Mouse (Mus musculus) forebrain, postnatal 0 days (tissue): Measurements from ENCODE around the gene Gprc5c. TPM values are rescaled to one million over a fixed set of nuclear protein-coding genes. Genes with fewer than 3 reads are reported as not detected.

ENCODE experiments used
- ATAC-seq: fragments of 200-750 bp; cut with Nextera tagmentation; 2 replicates; pipeline ENCODE4 v1.8.0; 2017; ENCODE audit warnings: mild to moderate bottlenecking, moderate library complexity
- DNase-seq: peaks from one replicate; pipeline ENCODE4 v3.0.0-alpha.2; 2015
- H3K27ac ChIP-seq: fragments of 300-500 bp; sonication (generic); 2 replicates; pipeline ENCODE4 v1.5.1; 2014; ENCODE audit warnings: low read depth, mild to moderate bottlenecking, antibody characterized with exemption, low read length, moderate library complexity, mixed read lengths
- H3K27me3 ChIP-seq: fragments of 300-500 bp; sonication (generic); 2 replicates; pipeline ENCODE4 v1.6.1; 2014; ENCODE audit warnings: mild to moderate bottlenecking, low read length, mixed read lengths; ENCODE audit not compliant: insufficient read depth
- H3K36me3 ChIP-seq: fragments of 300-500 bp; sonication (generic); 2 replicates; pipeline ENCODE4 v1.6.1; 2014; ENCODE audit warnings: mild to moderate bottlenecking, moderate library complexity; ENCODE audit not compliant: insufficient read depth
- H3K4me1 ChIP-seq: fragments of 300-500 bp; sonication (generic); 2 replicates; pipeline ENCODE4 v1.6.1; 2014; ENCODE audit warnings: antibody characterized with exemption; ENCODE audit not compliant: insufficient read depth
- H3K4me2 ChIP-seq: fragments of 300-500 bp; sonication (generic); 2 replicates; pipeline ENCODE4 v1.6.1; 2014; ENCODE audit warnings: low read depth, mild to moderate bottlenecking, moderate library complexity
- H3K4me3 ChIP-seq: fragments of 300-500 bp; sonication (generic); 2 replicates; pipeline ENCODE4 v1.5.1; 2014; ENCODE audit warnings: low read depth, low read length, mixed read lengths
- H3K9ac ChIP-seq: fragments of 300-500 bp; sonication (generic); 2 replicates; pipeline ENCODE4 v1.6.1; 2014; ENCODE audit warnings: mild to moderate bottlenecking
- H3K9me3 ChIP-seq: fragments of 300-500 bp; sonication (generic); 2 replicates; pipeline ENCODE4 v1.6.1; 2016; ENCODE audit warnings: low read length
- CTCF ChIP-seq: sonication (generic); IDR thresholded peaks from 2 replicates; pipeline ENCODE4 v1.5.1; 2016; ENCODE audit warnings: antibody characterized with exemption, control low read depth, low read depth
- WGBS: fragments of 180-500 bp; shearing (Covaris S2); extraction: QIAGEN DNeasy Blood & Tissue Kit; methylation state at CpG from one replicate; pipeline ENCODE4 v1.1.7; 2014; 5-methylcytosine and 5-hydroxymethylcytosine counted together
- polyA plus RNA-seq: library from polyadenylated mRNA; unstranded; fragments of >200 nt; fragmentation: Nextera tagmentation; extraction: Ambion mirVana; gene quantifications from 2 replicates; pipeline ENCODE4 v1.2.1, GENCODE M21; 2015
- total RNA-seq: library from RNA; depleted of rRNA; stranded (reverse); fragments of >200 nt; gene quantifications from 2 replicates; pipeline ENCODE4 v1.2.3, GENCODE M21; 2014

The Gprc5c gene
- total and polyA plus RNA-seq, 2 experiments from 2014 or later: 5.8 to 7.9 TPM

- no peak for ATAC-seq
- no peak overlapping the region for H3K4me2 ChIP-seq
- no peaks in the 10 kb centered on the region for H3K27me3 ChIP-seq
- WGBS: 94% methylated on average over 12 of the region's 12 CpGs
- no peak overlapping the region for H3K27ac ChIP-seq
- H3K36me3 ChIP-seq: no peaks in the 10 kb centered on the region
- H3K9ac ChIP-seq: no peak overlapping the region
- DNase-seq: no peak
- no peak overlapping the region for H3K4me3 ChIP-seq
- no peak for TF ChIP-seq CTCF
- no peaks in the 10 kb centered on the region for H3K4me1 ChIP-seq
- no peaks in the 10 kb centered on the region for H3K9me3 ChIP-seq
Observed at GRCm38 (mm10) chr11:114868280-114868679, 17.3 kb downstream of the Gprc5c start.

- WGBS: 88% methylated on average over 1 of the region's 1 CpGs
- no peak overlapping the region for H3K9ac ChIP-seq
- no peak for ATAC-seq
Observed at GRCm38 (mm10) chr11:114869787-114870186, 18.8 kb downstream of the Gprc5c start.

DNA sequence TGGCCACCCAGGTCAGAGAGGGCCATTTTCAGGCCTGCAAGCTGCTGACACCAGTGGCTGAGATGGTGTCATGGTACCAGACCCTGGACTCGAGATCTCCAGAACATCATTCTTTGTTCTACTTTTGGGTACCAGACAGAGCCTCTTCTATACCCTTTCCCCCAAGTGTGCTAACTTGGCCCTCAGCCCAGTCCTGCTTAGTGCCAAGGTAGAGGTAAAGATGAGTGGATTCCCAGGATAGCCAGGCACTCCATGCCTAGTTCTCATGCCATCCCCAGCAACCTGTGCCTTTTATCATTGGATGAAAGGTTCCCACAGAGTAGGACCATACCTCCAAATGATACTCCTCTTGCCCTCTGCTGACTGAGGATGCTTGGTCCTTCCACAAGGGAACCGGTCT, 20.6 kb downstream of the Gprc5c start:
- H3K4me2 ChIP-seq: no peak overlapping the region
- 82% methylated on average over 2 of the region's 2 CpGs for WGBS
- H3K36me3 ChIP-seq: no peaks in the 10 kb centered on the region

More at GRCm38 (mm10) chr11:114869787-114870186, 18.8 kb downstream of the Gprc5c start:
- Histone ChIP-seq H3K4me2 (no peak overlapping the region), H3K36me3 (no peaks in the 10 kb centered on the region), H3K4me1 (no peaks in the 10 kb centered on the region), H3K27ac (no peak overlapping the region), H3K4me3 (no peak overlapping the region), H3K27me3 (no peaks in the 10 kb centered on the region), H3K9me3 (no peaks in the 10 kb centered on the region)
- TF ChIP-seq CTCF: no peak
- DNase-seq: no peak

DNA sequence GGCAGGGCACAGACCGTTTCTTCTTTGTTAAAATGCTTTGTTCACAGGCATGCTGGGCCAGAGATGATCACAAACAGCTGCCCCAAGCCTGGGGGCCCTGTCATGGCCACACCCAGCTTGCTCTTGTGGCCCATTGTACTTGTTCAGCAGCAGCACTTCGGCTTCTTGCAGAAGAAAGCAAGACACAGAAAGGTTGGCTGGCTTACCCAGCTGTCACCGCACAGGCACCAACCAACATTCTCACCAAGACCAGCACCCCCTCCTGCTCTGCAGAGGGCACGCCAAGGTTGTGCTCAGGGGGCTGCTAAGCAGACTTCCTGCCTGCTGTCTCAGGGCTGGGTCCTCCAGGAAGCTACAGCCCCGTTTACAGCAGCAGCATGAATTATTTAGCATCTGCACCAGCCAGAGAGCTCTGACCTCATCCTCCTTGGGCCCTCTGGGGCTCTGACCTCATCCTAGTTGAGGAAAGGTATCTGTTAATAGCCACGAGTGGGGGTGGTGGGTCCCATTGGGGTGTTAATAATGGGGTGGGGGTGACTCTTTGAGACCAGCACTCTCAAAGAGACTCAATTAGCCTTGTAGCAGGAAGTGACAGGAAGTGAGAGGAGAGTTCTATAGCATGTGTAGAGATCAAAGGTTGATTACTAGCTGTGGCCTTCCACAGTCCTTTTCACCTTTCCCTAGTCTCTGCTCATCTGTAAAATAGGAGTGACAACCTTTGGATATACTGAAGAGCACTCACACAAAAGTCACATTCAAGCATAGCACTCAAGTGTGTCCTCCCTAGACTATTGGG, 22.3 kb downstream of the Gprc5c start:
- DNase-seq (no peak), ATAC-seq (0 out of 2 replicates have a peak, but pooled peaks have one; percentile 14)
- H3K9ac ChIP-seq: no peak overlapping the region
- no peak overlapping the region for H3K4me3 ChIP-seq
- no peaks in the 10 kb centered on the region for H3K36me3 ChIP-seq
- H3K9me3 ChIP-seq: no peaks in the 10 kb centered on the region
- H3K27me3 ChIP-seq: no peaks in the 10 kb centered on the region
- no peak overlapping the region for H3K4me2 ChIP-seq
- WGBS: 22% methylated on average over 6 of the region's 6 CpGs
- H3K27ac ChIP-seq: no peak overlapping the region
- H3K4me1 ChIP-seq: no peaks in the 10 kb centered on the region
- no peak for TF ChIP-seq CTCF

More for the DNA sequence above, 20.6 kb downstream of the Gprc5c start:
- H3K4me1 ChIP-seq: no peaks in the 10 kb centered on the region
- ATAC-seq (no peak), DNase-seq (no peak)
- H3K27me3 ChIP-seq: no peaks in the 10 kb centered on the region
- H3K9me3 ChIP-seq: no peaks in the 10 kb centered on the region
- H3K9ac ChIP-seq: no peak overlapping the region
- no peak overlapping the region for H3K4me3 ChIP-seq
- TF ChIP-seq CTCF: no peak
- no peak overlapping the region for H3K27ac ChIP-seq

- H3K36me3 ChIP-seq: no peaks in the 10 kb centered on the region
- no peak overlapping the region for H3K4me3 ChIP-seq
- WGBS: 66% methylated on average over 9 of the region's 9 CpGs
- no peaks in the 10 kb centered on the region for H3K4me1 ChIP-seq
- H3K27ac ChIP-seq: no peak overlapping the region
- DNase-seq (no peak), ATAC-seq (no peak)
- no peak for TF ChIP-seq CTCF
- H3K9ac ChIP-seq: no peak overlapping the region
- H3K4me2 ChIP-seq: no peak overlapping the region
- no peaks in the 10 kb centered on the region for H3K9me3 ChIP-seq
- H3K27me3 ChIP-seq: no peaks in the 10 kb centered on the region
Observed at GRCm38 (mm10) chr11:114874226-114875145, 23.5 kb downstream of the Gprc5c start.

DNA sequence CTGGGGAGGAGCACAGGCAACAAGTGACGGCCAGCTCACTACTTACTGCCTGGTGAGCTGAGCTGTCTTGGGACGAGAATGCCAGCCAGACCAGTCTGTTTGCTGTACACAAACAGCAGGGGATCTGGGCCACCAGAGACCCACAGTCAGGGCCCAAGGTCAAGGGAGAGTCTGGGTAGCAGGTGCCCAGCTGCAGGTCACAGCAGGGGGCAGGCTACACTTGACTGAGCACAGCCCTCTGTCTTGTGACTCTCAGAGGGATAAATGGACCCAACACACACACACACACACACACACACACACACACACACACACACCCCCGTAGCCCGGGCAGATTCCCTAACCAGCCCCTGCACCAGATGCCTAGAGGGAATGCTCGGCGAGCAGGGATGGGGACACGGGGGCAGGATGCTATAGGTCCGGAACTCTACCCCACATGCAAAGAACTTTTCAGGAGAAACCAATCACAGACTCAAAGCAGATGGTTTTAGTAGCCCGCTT, 24.4 kb downstream of the Gprc5c start:
- no peaks in the 10 kb centered on the region for H3K36me3 ChIP-seq
- no peaks in the 10 kb centered on the region for H3K27me3 ChIP-seq
- no peak overlapping the region for H3K4me3 ChIP-seq
- DNase-seq: no peak
- no peak overlapping the region for H3K4me2 ChIP-seq
- ATAC-seq: no peak
- H3K27ac ChIP-seq: no peak overlapping the region
- H3K9ac ChIP-seq: no peak overlapping the region
- H3K4me1 ChIP-seq: no peaks in the 10 kb centered on the region
- 31% methylated on average over 9 of the region's 9 CpGs for WGBS
- no peaks in the 10 kb centered on the region for H3K9me3 ChIP-seq
- no peak for TF ChIP-seq CTCF
